Mouse (Mus musculus) megakaryocyte, embryonic 14.5 days (primary cell): ENCODE measurements around the gene Loxl4.

ENCODE experiments used
- FLI1 ChIP-seq: IDR thresholded peaks from 2 replicates; pipeline ENCODE4 v1.6.1; 2012; ENCODE audit warnings: low read length, inconsistent platforms, mixed read lengths
- GATA1 ChIP-seq: IDR thresholded peaks from 3 replicates; pipeline ENCODE4 v1.6.1; 2012; ENCODE audit warnings: mixed read lengths, low read length, inconsistent platforms, borderline replicate concordance

- TF ChIP-seq GATA1 (no peak), FLI1 (no peak)
Measured at GRCm38 (mm10) chr19:42639544-42639943, 26.9 kb upstream of the Loxl4 start.
